In genomic region chr9:52425413-52425812, GRCm38 (mm10) we compare ENCODE assay signal across 22 mouse cellular contexts.
A peak's percentile ranks its signal among the peaks of the same experiment; 100 is the strongest.
DNase-seq lines count a peak whose midpoint lies in the region; ATAC-seq lines count a peak whose summit lies in the region.
"Had no signal": no experiment of that assay in that cellular context is flagged by ENCODE, and none has a peak within 500 bp of the region (broad histone marks: within the 10 kb centered on the region; RNA-seq: fewer than 3 reads in every experiment).

No protein-coding gene starts in this region.

- H3K9ac ChIP-seq in hindbrain, embryonic 16.5 days (ENCODE audit: low read depth, low read length): no peak overlapping the region
- no peak overlapping the region for H3K9ac ChIP-seq in hindbrain, embryonic 13.5 days
- H3K9ac ChIP-seq: embryonic facial prominence, embryonic 13.5 days; embryonic facial prominence, embryonic 15.5 days; forebrain, embryonic 12.5 days had no signal

- no peaks in the 10 kb centered on the region for H3K9me3 ChIP-seq in hindbrain, embryonic 16.5 days (ENCODE audit: control insufficient read depth, low read length)
- H3K9me3 ChIP-seq in hindbrain, embryonic 13.5 days: no peaks in the 10 kb centered on the region
- H3K9me3 ChIP-seq: embryonic facial prominence, embryonic 13.5 days; embryonic facial prominence, embryonic 15.5 days; forebrain, embryonic 10.5 days; forebrain, embryonic 12.5 days had no signal

- peak; percentile 28 for DNase-seq in left cerebral cortex, postnatal 4 days
- no peak for DNase-seq in left cerebral cortex, postnatal 25 days (ENCODE audit: low spot score in 2 of 2)
- peak; percentile 6 for DNase-seq in Muller cell, postnatal 12 days (ENCODE audit: inconsistent ontology term)
- peak; percentile 9 for DNase-seq in R1 (ENCODE audit: low read depth, low spot score)
- no peak for DNase-seq in cerebellum, postnatal 4 days (ENCODE audit: low spot score in 2 of 2)
- DNase-seq in right cerebral cortex, adult 2 months (ENCODE audit: low spot score in 2 of 2): no peak
- DNase-seq: adrenal gland, adult 2 months; adrenal gland, postnatal 10 days; adrenal gland, postnatal 25 days; cerebellum, adult 11-12 months; cerebellum, adult 9-10 months; cerebellum, postnatal 25 days; embryo, embryonic 11 days had no signal

- no peak overlapping the region for H3K27ac ChIP-seq in hindbrain, embryonic 16.5 days (ENCODE audit: low read depth, low read length)
- H3K27ac ChIP-seq in hindbrain, embryonic 13.5 days: no peak overlapping the region
- H3K27ac ChIP-seq: embryonic facial prominence, embryonic 13.5 days; embryonic facial prominence, embryonic 15.5 days; forebrain, embryonic 10.5 days; forebrain, embryonic 12.5 days had no signal

- WGBS in hindbrain, embryonic 16.5 days: 12% methylated on average over 4 of the region's 4 CpGs
- 13% methylated on average over 4 of the region's 4 CpGs for WGBS in hindbrain, embryonic 13.5 days

- H3K36me3 ChIP-seq in hindbrain, embryonic 16.5 days (ENCODE audit: control insufficient read depth, insufficient read depth, low read length): no peaks in the 10 kb centered on the region
- H3K36me3 ChIP-seq in hindbrain, embryonic 13.5 days: no peaks in the 10 kb centered on the region
- H3K36me3 ChIP-seq: embryonic facial prominence, embryonic 13.5 days; embryonic facial prominence, embryonic 15.5 days; forebrain, embryonic 10.5 days; forebrain, embryonic 12.5 days had no signal

- no peak overlapping the region for H3K4me2 ChIP-seq in hindbrain, embryonic 16.5 days (ENCODE audit: low read length)
- no peak overlapping the region for H3K4me2 ChIP-seq in hindbrain, embryonic 13.5 days
- H3K4me2 ChIP-seq: embryonic facial prominence, embryonic 13.5 days; embryonic facial prominence, embryonic 15.5 days; forebrain, embryonic 12.5 days had no signal

- no peaks in the 10 kb centered on the region; the same call in 1 of the 2 replicates for H3K4me1 ChIP-seq in hindbrain, embryonic 16.5 days (ENCODE audit: control insufficient read depth, insufficient read depth, low read depth, low read length)
- peaks cover 9% of the 10 kb centered on the region for H3K4me1 ChIP-seq in hindbrain, embryonic 13.5 days (replicated peaks)
- H3K4me1 ChIP-seq: embryonic facial prominence, embryonic 13.5 days; embryonic facial prominence, embryonic 15.5 days had no signal

- no peak overlapping the region for H3K4me3 ChIP-seq in hindbrain, embryonic 16.5 days (ENCODE audit: low read length)
- no peak overlapping the region for H3K4me3 ChIP-seq in hindbrain, embryonic 13.5 days
- H3K4me3 ChIP-seq: embryonic facial prominence, embryonic 13.5 days; embryonic facial prominence, embryonic 15.5 days; erythroblast, embryonic 14.5 days; forebrain, embryonic 10.5 days; forebrain, embryonic 12.5 days had no signal

- intact Hi-C loops in left cerebral cortex, postnatal 4 days (cut with DNase I): no loop called here
- intact Hi-C loops in left cerebral cortex, postnatal 25 days (cut with DNase I): no loop called here

- H3K27me3 ChIP-seq in hindbrain, embryonic 16.5 days (replicated peaks; ENCODE audit: control insufficient read depth, insufficient read depth, low read length): no peaks in the 10 kb centered on the region
- no peaks in the 10 kb centered on the region for H3K27me3 ChIP-seq in hindbrain, embryonic 13.5 days
- H3K27me3 ChIP-seq: embryonic facial prominence, embryonic 13.5 days; embryonic facial prominence, embryonic 15.5 days; forebrain, embryonic 12.5 days; Patski had no signal

- ATAC-seq in hindbrain, embryonic 16.5 days: peak; percentile 40; the same call in 1 of the 2 replicates
- ATAC-seq in hindbrain, embryonic 13.5 days (ENCODE audit: low FRiP score): no peak
- ATAC-seq: forebrain, embryonic 16.5 days; Patski had no signal

Comparison
In these comparisons a context has a peak if more than half of its experiments do, and no peak if none do; other contexts are left out.
1. DNase-seq: peak in left cerebral cortex, postnatal 4 days (single experiment), Muller cell, postnatal 12 days (single experiment) and R1 (single experiment); none in left cerebral cortex, postnatal 25 days (0 of 2), cerebellum, postnatal 4 days (0 of 2) and right cerebral cortex, adult 2 months (0 of 2).